Mouse (Mus musculus): ENCODE results near the gene Scn1b. TPM values are rescaled to one million over a fixed set of nuclear protein-coding genes. Genes with fewer than 3 reads are reported as not detected.

Scn1b gene
- total RNA-seq, 4 experiments from 2014 or later, result 14.2 to 27.2 (median 18.9) TPM

GRCm38 (mm10) chr7:31082831-31083588, 43.8 kb downstream of the Scn1b start:
- DNase-seq, result peak; percentile 39

- no peak for DNase-seq
These were observed 44.7 kb downstream of the Scn1b start for GRCm38 (mm10) chr7:31082106-31082505.

- DNase-seq, result no peak
These were observed 45.7 kb downstream of the Scn1b start for GRCm38 (mm10) chr7:31081106-31081505.

GRCm38 (mm10) chr7:31080611-31081010, 46.2 kb downstream of the Scn1b start:
- no peak for DNase-seq

GRCm38 (mm10) chr7:31079670-31080069, 47.1 kb downstream of the Scn1b start:
- no peak for DNase-seq

GRCm38 (mm10) chr7:31077885-31078445, 48.8 kb downstream of the Scn1b start:
- no peak for DNase-seq

GRCm38 (mm10) chr7:31077470-31077869, 49.3 kb downstream of the Scn1b start:
- DNase-seq, result no peak

GRCm38 (mm10) chr7:31076492-31076891, 50.3 kb downstream of the Scn1b start, which contains the start of gene Fxyd3:
Gene Fxyd3, minus strand, starts transcription at chr7:31076704.
- DNase-seq, result no peak

GRCm38 (mm10) chr7:31074713-31075069, 52.1 kb downstream of the Scn1b start:
- DNase-seq, result no peak

GRCm38 (mm10) chr7:31074061-31074712, 52.6 kb downstream of the Scn1b start:
- DNase-seq, result no peak

- DNase-seq, result no peak
These were observed 53.3 kb downstream of the Scn1b start for GRCm38 (mm10) chr7:31073546-31073945.

- no peak for DNase-seq
These were observed 54.5 kb downstream of the Scn1b start for GRCm38 (mm10) chr7:31072326-31072725.

GRCm38 (mm10) chr7:31070324-31070723, 56.5 kb downstream of the Scn1b start:
- no peak for DNase-seq

GRCm38 (mm10) chr7:31069491-31069890, 57.3 kb downstream of the Scn1b start:
- DNase-seq, result no peak

- DNase-seq, result no peak
These were observed 59.0 kb downstream of the Scn1b start for GRCm38 (mm10) chr7:31067836-31068235.

Other genes starting within 250 kb of the Scn1b start
- 1 to 10 TPM; 1.1 to 2.3 (median 1.5) TPM for gene Cd22, start 246.7 kb downstream of the Scn1b start, total RNA-seq (2022)
- gene Mag, start 212.1 kb downstream of the Scn1b start, total RNA-seq (2022), result 1 to 10 TPM in 1 of 4 experiments, under 1 TPM in 3; 0.32 to 1.3 (median 0.42) TPM
- 1 to 10 TPM in 3 of 4 experiments, not detected in 1; 1.3 to 4.2 (median 2.6) TPM for gene Hamp2, start 202.3 kb downstream of the Scn1b start, total RNA-seq (2022)
- gene Hamp, start 183.0 kb downstream of the Scn1b start, total RNA-seq (2022), result 10 to 100 TPM in 1 of 4 experiments, 1 to 10 TPM in 1, under 1 TPM in 1, not detected in 1; 0.99 to 15.0 (median 1.0) TPM
- 100 to 1,000 TPM; 116 to 131 (median 127) TPM for gene Usf2, start 170.2 kb downstream of the Scn1b start, total RNA-seq (2022)
- 10 to 100 TPM in 2 of 4 experiments, 1 to 10 TPM in 2; 4.1 to 36.6 (median 13.7) TPM for gene Lsr, start 153.5 kb downstream of the Scn1b start, total RNA-seq (2022)
- gene Fam187b, start 153.2 kb downstream of the Scn1b start, total RNA-seq (2022), result 1 to 10 TPM in 2 of 4 experiments, under 1 TPM in 2; 0.38 to 2.2 (median 0.84) TPM
- gene Fxyd5, start 84.5 kb downstream of the Scn1b start, total RNA-seq (2022), result 10 to 100 TPM; 53.1 to 81.6 (median 58.8) TPM
- gene Fxyd7, start 75.5 kb downstream of the Scn1b start, total RNA-seq (2022), result 1 to 10 TPM; 2.0 to 4.1 (median 2.3) TPM
- 100 to 1,000 TPM; 110 to 212 (median 163) TPM for gene Fxyd1, start 69.8 kb downstream of the Scn1b start, total RNA-seq (2022)
- 1 to 10 TPM; 2.8 to 8.8 (median 4.2) TPM for gene Lgi4, start 67.7 kb downstream of the Scn1b start, total RNA-seq (2022)
- 1 to 10 TPM in 1 of 4 experiments, under 1 TPM in 3; 0.73 to 1.3 (median 0.86) TPM for gene Fxyd3, start 50.3 kb downstream of the Scn1b start, total RNA-seq (2022)
- gene Hpn, start 11.7 kb downstream of the Scn1b start, total RNA-seq (2022), result 1 to 10 TPM in 3 of 4 experiments, under 1 TPM in 1; 0.26 to 1.5 (median 1.2) TPM
- gene Gramd1a, start 28.9 kb upstream of the Scn1b start, total RNA-seq (2022), result 10 to 100 TPM; 37.7 to 65.1 (median 55.4) TPM
- gene Scgb2b2, start 163.5 kb upstream of the Scn1b start, total RNA-seq (2022), result not detected
- not detected for gene Scgb1b2, start 164.8 kb upstream of the Scn1b start, total RNA-seq (2022)
- not detected for gene Scgb2b3, start 235.1 kb upstream of the Scn1b start, total RNA-seq (2022)
- not detected for gene Scgb1b3, start 248.6 kb upstream of the Scn1b start, total RNA-seq (2022)

Data from adrenal gland, adult 8-10 months (tissue).